Mouse (Mus musculus) bone marrow macrophage, adult 2 months (primary cell): ENCODE data around the gene Carf.

ENCODE experiments used
- CTCF ChIP-seq: IDR thresholded peaks from 2 replicates; pipeline ENCODE4 v1.5.1; 2012; ENCODE audit warnings: low read depth, mild to moderate bottlenecking, low read length, moderate library complexity
- POLR2A ChIP-seq: IDR thresholded peaks from 2 replicates; pipeline ENCODE4 v1.6.1; 2012; ENCODE audit warnings: mild to moderate bottlenecking, low read depth, low read length, borderline replicate concordance

GRCm38 (mm10) chr1:60137346-60137745 is 39.3 kb downstream of the Carf start:
- TF ChIP-seq CTCF = no peak
- TF ChIP-seq POLR2A = no peak
